Mouse (Mus musculus) spleen, adult 2 months (tissue): Measurements from ENCODE around the gene Zfp988. TPM values are rescaled to one million over a fixed set of nuclear protein-coding genes. Genes with fewer than 3 reads are reported as not detected.
"Not testable (repeated sequence)": the region's sequence is repeated elsewhere in the genome, so short reads cannot be mapped to it uniquely, and the experiment has no call there.

ENCODE experiments used
- DNase-seq, 2 experiments: peaks; one replicate each; pipeline versions ENCODE4 v3.0.0 to v3.0.0-alpha.2; 2012 to 2021; ENCODE audit warnings: low spot score in 2 of 2, low read depth in 1 of 2
- H3K27ac ChIP-seq: fragments of 200-500 bp; 2 replicates; pipeline ENCODE4 v1.5.1; 2012; ENCODE audit warnings: low read length, inconsistent platforms; ENCODE audit not compliant: insufficient read depth
- H3K27me3 ChIP-seq: fragments of 200-500 bp; 2 replicates; pipeline ENCODE4 v1.6.1; 2012; ENCODE audit warnings: mild to moderate bottlenecking, moderate library complexity, low read length, inconsistent platforms; ENCODE audit not compliant: control insufficient read depth, insufficient read depth
- H3K36me3 ChIP-seq: fragments of 200-500 bp; 2 replicates; pipeline ENCODE4 v1.6.1; 2012; ENCODE audit warnings: mild to moderate bottlenecking, low read length, inconsistent platforms; ENCODE audit not compliant: control insufficient read depth, insufficient read depth
- H3K4me1 ChIP-seq: fragments of 200-500 bp; 2 replicates; pipeline ENCODE4 v1.6.1; 2011; ENCODE audit warnings: inconsistent platforms; ENCODE audit not compliant: control insufficient read depth, insufficient read depth, insufficient read length
- H3K4me3 ChIP-seq: fragments of 200-500 bp; 2 replicates; pipeline ENCODE4 v1.5.1; 2011; ENCODE audit warnings: mild to moderate bottlenecking, inconsistent platforms; ENCODE audit not compliant: insufficient read depth, insufficient read length; ENCODE audit errors: extremely low read depth
- CTCF ChIP-seq: fragments of 200-500 bp; IDR thresholded peaks from 2 replicates; pipeline ENCODE4 v1.5.1; 2011; ENCODE audit warnings: mild to moderate bottlenecking, inconsistent platforms; ENCODE audit not compliant: insufficient read depth, insufficient read length, insufficient replicate concordance; ENCODE audit errors: extremely low read depth
- POLR2A ChIP-seq: fragments of 200-500 bp; IDR thresholded peaks from 2 replicates; pipeline ENCODE4 v1.6.1; 2011; ENCODE audit warnings: low read depth, low read length, inconsistent platforms
- WGBS: fragments of 180-500 bp; shearing (Covaris S2); methylation state at CpG from one replicate; pipeline ENCODE4 v1.1.7; 2018; 5-methylcytosine and 5-hydroxymethylcytosine counted together
- polyA plus RNA-seq: library from polyadenylated mRNA; depleted of rRNA; stranded (reverse); fragments of >200 nt; gene quantifications from 2 replicates; pipeline ENCODE4 v1.2.3, GENCODE M21; 2012

Gene Zfp988
- polyA plus RNA-seq, 1 experiment, result not detected

- 90% methylated on average over 2 of the region's 2 CpGs for WGBS
- H3K27me3 ChIP-seq, H3K4me1 ChIP-seq, H3K27ac ChIP-seq, H3K4me3 ChIP-seq, H3K36me3 ChIP-seq, DNase-seq: not testable (repeated sequence)
Observed at GRCm38 (mm10) chr4:147335036-147335690, 29.7 kb downstream of the Zfp988 start.

- not testable (repeated sequence) for H3K36me3 ChIP-seq, H3K4me1 ChIP-seq, H3K27me3 ChIP-seq, DNase-seq, H3K4me3 ChIP-seq, H3K27ac ChIP-seq
- 14% methylated on average over 1 of the region's 1 CpGs for WGBS
Observed at GRCm38 (mm10) chr4:147335691-147336367, 30.4 kb downstream of the Zfp988 start.

- not testable (repeated sequence) for DNase-seq, H3K27me3 ChIP-seq, H3K27ac ChIP-seq, H3K4me1 ChIP-seq, H3K4me3 ChIP-seq, H3K36me3 ChIP-seq
- 67% methylated on average over 6 of the region's 6 CpGs for WGBS
Observed at GRCm38 (mm10) chr4:147336368-147337195, 31.1 kb downstream of the Zfp988 start.

GRCm38 (mm10) chr4:147337520-147337919, 32.0 kb downstream of the Zfp988 start:
- not testable (repeated sequence) for DNase-seq
- WGBS, result 91% methylated on average over 2 of the region's 2 CpGs

GRCm38 (mm10) chr4:147338032-147338610, 32.6 kb downstream of the Zfp988 start:
- no peaks in the 10 kb centered on the region for H3K27me3 ChIP-seq
- WGBS, result 72% methylated on average over 5 of the region's 5 CpGs
- TF ChIP-seq POLR2A (no peak), CTCF (no peak)
- no peak for DNase-seq
- no peak overlapping the region for H3K27ac ChIP-seq
- H3K4me1 ChIP-seq, result no peaks in the 10 kb centered on the region
- no peaks in the 10 kb centered on the region for H3K36me3 ChIP-seq
- no peak overlapping the region for H3K4me3 ChIP-seq

More at GRCm38 (mm10) chr4:147337520-147337919, 32.0 kb downstream of the Zfp988 start:
- not testable (repeated sequence) for H3K4me1 ChIP-seq, H3K27me3 ChIP-seq, H3K4me3 ChIP-seq, H3K36me3 ChIP-seq, H3K27ac ChIP-seq

GRCm38 (mm10) chr4:147338706-147339105, 33.2 kb downstream of the Zfp988 start:
- WGBS, result 76% methylated on average over 3 of the region's 3 CpGs
- DNase-seq, H3K27me3 ChIP-seq: not testable (repeated sequence)

GRCm38 (mm10) chr4:147339601-147340219, 34.2 kb downstream of the Zfp988 start:
- DNase-seq, H3K4me3 ChIP-seq, H3K27ac ChIP-seq, H3K27me3 ChIP-seq, H3K36me3 ChIP-seq, H3K4me1 ChIP-seq: not testable (repeated sequence)
- WGBS, result 70% methylated on average over 7 of the region's 7 CpGs

More at GRCm38 (mm10) chr4:147338706-147339105, 33.2 kb downstream of the Zfp988 start:
- H3K27ac ChIP-seq, H3K4me3 ChIP-seq, H3K4me1 ChIP-seq, H3K36me3 ChIP-seq: not testable (repeated sequence)

GRCm38 (mm10) chr4:147340236-147340635, 34.8 kb downstream of the Zfp988 start:
- DNase-seq, H3K27me3 ChIP-seq, H3K27ac ChIP-seq, H3K4me1 ChIP-seq, H3K36me3 ChIP-seq, H3K4me3 ChIP-seq: not testable (repeated sequence)
- WGBS, result 62% methylated on average over 3 of the region's 3 CpGs

- not testable (repeated sequence) for H3K27ac ChIP-seq, H3K36me3 ChIP-seq, DNase-seq, H3K4me3 ChIP-seq, H3K4me1 ChIP-seq, H3K27me3 ChIP-seq
- 83% methylated on average over 3 of the region's 3 CpGs for WGBS
Observed at GRCm38 (mm10) chr4:147340876-147341275, 35.4 kb downstream of the Zfp988 start.
